In genomic region chr16:95352266-95352665, GRCm38 (mm10) we compare ENCODE assay signal across 13 mouse cellular contexts.
DNase-seq lines count a peak whose midpoint lies in the region; ATAC-seq and TF ChIP-seq lines count a peak whose summit lies in the region.
"Had no signal": no experiment of that assay in that cellular context is flagged by ENCODE, and none has a peak within 500 bp of the region (broad histone marks: within the 10 kb centered on the region; RNA-seq: fewer than 3 reads in every experiment).

No protein-coding gene starts in this region.

- no peaks in the 10 kb centered on the region for H3K9me3 ChIP-seq in heart, embryonic 12.5 days (replicated peaks)
- H3K9me3 ChIP-seq in lung, embryonic 14.5 days (ENCODE audit: low read depth, low read length) = no peaks in the 10 kb centered on the region
- H3K9me3 ChIP-seq: forebrain, embryonic 13.5 days; intestine, embryonic 15.5 days; midbrain, embryonic 10.5 days had no signal

- no peaks in the 10 kb centered on the region for H3K27me3 ChIP-seq in heart, embryonic 12.5 days (replicated peaks)
- H3K27me3 ChIP-seq in lung, embryonic 14.5 days (ENCODE audit: insufficient read depth, low read length) = no peaks in the 10 kb centered on the region
- H3K27me3 ChIP-seq: intestine, embryonic 15.5 days had no signal

- H3K4me2 ChIP-seq in heart, embryonic 12.5 days = no peak overlapping the region
- no peak overlapping the region for H3K4me2 ChIP-seq in lung, embryonic 14.5 days
- H3K4me2 ChIP-seq: forebrain, embryonic 13.5 days; intestine, embryonic 15.5 days had no signal

- H3K36me3 ChIP-seq in heart, embryonic 12.5 days = no peaks in the 10 kb centered on the region
- no peaks in the 10 kb centered on the region for H3K36me3 ChIP-seq in lung, embryonic 14.5 days (ENCODE audit: insufficient read depth)
- H3K36me3 ChIP-seq: intestine, embryonic 15.5 days; midbrain, embryonic 10.5 days had no signal

- no peak overlapping the region for H3K9ac ChIP-seq in heart, embryonic 12.5 days
- H3K9ac ChIP-seq in lung, embryonic 14.5 days = no peak overlapping the region
- H3K9ac ChIP-seq: forebrain, embryonic 13.5 days; intestine, embryonic 15.5 days; liver, embryonic 14.5 days had no signal

- WGBS in heart, embryonic 12.5 days = 37% methylated on average over 8 of the region's 8 CpGs
- WGBS in lung, embryonic 14.5 days = 52% methylated on average over 8 of the region's 8 CpGs

- ATAC-seq in heart, embryonic 12.5 days (ENCODE audit: insufficient number of reproducible peaks, low FRiP score) = peak; percentile 56
- 0 out of 2 replicates have a peak, but pooled peaks have one; percentile 11 for ATAC-seq in common myeloid progenitor, adult 5-6 weeks (replicated peaks; ENCODE audit: low read depth, poor library complexity, severe bottlenecking)
- ATAC-seq in lung, embryonic 14.5 days (ENCODE audit: insufficient read depth) = no peak
- ATAC-seq: forebrain, embryonic 13.5 days; intestine, embryonic 15.5 days had no signal

- H3K27ac ChIP-seq in heart, embryonic 12.5 days (ENCODE audit: poor library complexity, severe bottlenecking) = no peak overlapping the region
- no peak overlapping the region for H3K27ac ChIP-seq in lung, embryonic 14.5 days (ENCODE audit: low read depth)
- H3K27ac ChIP-seq: forebrain, embryonic 13.5 days; intestine, embryonic 15.5 days; liver, embryonic 14.5 days had no signal

- no peak for TF ChIP-seq CTCF in lung, embryonic 14.5 days (IDR thresholded peaks at IDR 0.05; ENCODE audit: low read depth)

- no peak for DNase-seq in heart, postnatal 25 days (ENCODE audit: low spot score)
- peak; percentile 22 for DNase-seq in heart, postnatal 4 days
- peak; percentile 34 for DNase-seq in lung, embryonic 14.5 days
- DNase-seq in liver = no peak
- no peak for DNase-seq in right cerebral cortex, adult 18-20 months
- DNase-seq: adrenal gland, postnatal 14 days; left cerebral cortex, postnatal 4 days had no signal

- intact Hi-C loops in heart, postnatal 25 days (cut with DNase I) = loop anchor here (5.0 kb wide), 2 partner anchors 80 to 100 kb away; no protein-coding TSS in a partner anchor

- H3K4me1 ChIP-seq in heart, embryonic 12.5 days (replicated peaks) = peaks cover 46% of the 10 kb centered on the region
- 0 out of 2 replicates have a peak, but pooled peaks cover 5% of the 10 kb centered on the region for H3K4me1 ChIP-seq in lung, embryonic 14.5 days (ENCODE audit: insufficient read depth)
- H3K4me1 ChIP-seq: forebrain, embryonic 13.5 days had no signal

- no peak overlapping the region for H3K4me3 ChIP-seq in heart, embryonic 12.5 days
- H3K4me3 ChIP-seq in lung, embryonic 14.5 days (ENCODE audit: low read depth, low read length) = no peak overlapping the region
- H3K4me3 ChIP-seq: forebrain, embryonic 13.5 days; intestine, embryonic 15.5 days; midbrain, embryonic 10.5 days had no signal

Comparison
In these comparisons a context has a peak if more than half of its experiments do, and no peak if none do; other contexts are left out.
1. DNase-seq: peak in heart, postnatal 4 days (single experiment) and lung, embryonic 14.5 days (single experiment); none in heart, postnatal 25 days (single experiment), liver (single experiment) and right cerebral cortex, adult 18-20 months (single experiment).